Mouse (Mus musculus) embryonic facial prominence, embryonic 15.5 days (tissue): ENCODE measurements around the gene Wdr92. TPM values are rescaled to one million over a fixed set of nuclear protein-coding genes. Genes with fewer than 3 reads are reported as not detected.
A peak's percentile ranks its signal among the peaks of the same experiment; 100 is the strongest.

Experiments used
- ATAC-seq: fragments of 200-750 bp; cut with Nextera tagmentation; 2 replicates; pipeline ENCODE4 v1.8.0; 2017; ENCODE audit warnings: low read depth, moderate TSS enrichment; ENCODE audit not compliant: insufficient number of reproducible peaks, low FRiP score, low TSS enrichment
- H3K27ac ChIP-seq: fragments of 300-500 bp; sonication (generic); replicated peaks from 2 replicates; pipeline ENCODE4 v1.5.1; 2015; ENCODE audit warnings: mild to moderate bottlenecking, inconsistent platforms
- H3K27me3 ChIP-seq: fragments of 300-500 bp; sonication (generic); 2 replicates; pipeline ENCODE4 v1.6.1; 2015; ENCODE audit warnings: inconsistent platforms
- H3K36me3 ChIP-seq: fragments of 300-500 bp; sonication (generic); 2 replicates; pipeline ENCODE4 v1.6.1; 2015; ENCODE audit warnings: mild to moderate bottlenecking, inconsistent platforms
- H3K4me1 ChIP-seq: fragments of 300-500 bp; sonication (generic); 2 replicates; pipeline ENCODE4 v1.6.1; 2015; ENCODE audit warnings: inconsistent platforms
- H3K4me2 ChIP-seq: fragments of 300-500 bp; sonication (generic); replicated peaks from 2 replicates; pipeline ENCODE4 v1.6.1; 2015; ENCODE audit warnings: mild to moderate bottlenecking, inconsistent platforms
- H3K4me3 ChIP-seq: fragments of 300-500 bp; sonication (generic); replicated peaks from 2 replicates; pipeline ENCODE4 v1.5.1; 2015; ENCODE audit warnings: mild to moderate bottlenecking, inconsistent platforms
- H3K9ac ChIP-seq: fragments of 300-500 bp; sonication (generic); 2 replicates; pipeline ENCODE4 v1.6.1; 2015; ENCODE audit warnings: inconsistent platforms
- H3K9me3 ChIP-seq: fragments of 300-500 bp; sonication (generic); replicated peaks from 2 replicates; pipeline ENCODE4 v1.6.1; 2016; ENCODE audit warnings: inconsistent platforms
- WGBS: fragments of 180-500 bp; shearing (Covaris S2); methylation state at CpG from one replicate; pipeline ENCODE4 v1.1.7; 2015; 5-methylcytosine and 5-hydroxymethylcytosine counted together
- polyA plus RNA-seq: library from polyadenylated mRNA; unstranded; fragments of >200 nt; fragmentation: Nextera tagmentation; extraction: Ambion mirVana; gene quantifications from 2 replicates; pipeline ENCODE4 v1.2.1, GENCODE M21; 2015

Wdr92 gene
- polyA plus RNA-seq, 1 experiment from 2014 or later = 27.7 TPM

DNA sequence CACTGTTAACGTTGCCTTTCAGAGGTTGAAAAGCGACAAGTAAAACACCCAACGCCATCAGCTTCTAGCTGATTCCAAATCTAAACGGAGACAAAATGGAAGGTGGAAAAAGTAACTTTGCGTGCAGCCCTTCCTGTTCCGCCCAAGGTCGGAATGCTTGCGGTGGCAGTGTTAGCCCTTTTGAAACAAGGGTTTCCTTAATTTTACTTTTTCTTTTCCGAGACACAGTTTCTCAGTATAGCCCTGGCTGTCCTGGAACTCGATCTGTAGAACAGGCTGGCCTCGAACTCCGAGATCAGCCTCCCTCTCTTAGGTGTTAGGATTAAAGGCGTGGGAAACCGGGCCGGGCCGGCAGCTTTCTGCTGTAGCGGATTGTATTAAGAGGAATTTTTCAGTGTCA lies 76.0 kb downstream of the Wdr92 start:
- Histone ChIP-seq H3K27ac (peak overlapping the region; percentile 88), H3K4me1 (peaks cover 10% of the 10 kb centered on the region), H3K9me3 (no peaks in the 10 kb centered on the region), H3K9ac (peak overlapping the region; percentile 91), H3K27me3 (no peaks in the 10 kb centered on the region), H3K4me3 (peak overlapping the region; percentile 89), H3K4me2 (peak overlapping the region; percentile 58), H3K36me3 (no peaks in the 10 kb centered on the region)
- under 1% methylated on average over 17 of the region's 17 CpGs for WGBS
- ATAC-seq = no peak

DNA sequence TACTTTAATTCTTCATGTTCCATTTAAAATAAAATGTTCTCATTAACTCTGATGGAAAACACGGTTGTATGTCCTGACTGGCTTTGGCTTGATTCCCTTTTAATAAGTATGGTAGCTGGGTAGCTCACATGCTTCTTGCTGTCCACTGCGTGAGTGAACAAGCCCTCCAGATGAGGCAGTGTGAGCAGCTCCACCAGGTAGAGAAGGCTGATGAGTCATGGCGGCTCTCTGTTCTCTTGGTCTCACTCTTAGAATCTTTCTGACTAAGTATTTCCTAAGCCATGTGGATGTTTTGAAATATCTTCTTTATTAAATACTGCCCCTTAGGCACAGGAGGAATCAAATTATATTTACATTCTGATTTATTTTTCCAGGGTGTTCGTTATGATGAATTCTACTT lies 85.3 kb downstream of the Wdr92 start:
- no peak overlapping the region for H3K9ac ChIP-seq
- peaks cover 13% of the 10 kb centered on the region for H3K36me3 ChIP-seq
- H3K9me3 ChIP-seq = no peaks in the 10 kb centered on the region
- WGBS = 78% methylated on average over 4 of the region's 4 CpGs
- H3K4me1 ChIP-seq = no peaks in the 10 kb centered on the region
- no peak for ATAC-seq
- H3K27me3 ChIP-seq = no peaks in the 10 kb centered on the region
- no peak overlapping the region for H3K27ac ChIP-seq
- no peak overlapping the region for H3K4me2 ChIP-seq
- no peak overlapping the region for H3K4me3 ChIP-seq

DNA sequence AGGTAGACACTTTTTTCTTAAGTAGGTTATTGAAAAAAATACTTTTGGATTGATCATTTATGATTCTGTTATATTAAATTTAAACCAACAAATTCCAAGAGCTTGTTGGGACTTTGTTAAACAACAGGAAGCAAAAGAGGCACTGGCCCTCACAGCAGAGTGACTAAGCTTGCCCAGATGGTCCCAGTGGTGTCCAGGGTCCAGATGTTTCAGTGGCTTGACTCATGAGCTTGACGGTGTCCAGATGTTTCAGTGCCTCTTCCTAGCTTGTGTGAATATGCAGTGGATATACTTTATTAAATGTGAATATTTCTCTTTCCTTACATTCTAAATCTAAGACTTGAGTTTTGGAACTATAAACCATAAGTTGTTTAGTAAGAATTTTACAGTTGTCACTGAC lies 86.9 kb downstream of the Wdr92 start:
- Histone ChIP-seq H3K27me3 (no peaks in the 10 kb centered on the region), H3K27ac (no peak overlapping the region), H3K9me3 (no peaks in the 10 kb centered on the region), H3K4me2 (no peak overlapping the region), H3K36me3 (peaks cover 13% of the 10 kb centered on the region), H3K4me3 (no peak overlapping the region), H3K4me1 (no peaks in the 10 kb centered on the region), H3K9ac (no peak overlapping the region)
- ATAC-seq = no peak
- 45% methylated on average over 1 of the region's 1 CpGs for WGBS

DNA sequence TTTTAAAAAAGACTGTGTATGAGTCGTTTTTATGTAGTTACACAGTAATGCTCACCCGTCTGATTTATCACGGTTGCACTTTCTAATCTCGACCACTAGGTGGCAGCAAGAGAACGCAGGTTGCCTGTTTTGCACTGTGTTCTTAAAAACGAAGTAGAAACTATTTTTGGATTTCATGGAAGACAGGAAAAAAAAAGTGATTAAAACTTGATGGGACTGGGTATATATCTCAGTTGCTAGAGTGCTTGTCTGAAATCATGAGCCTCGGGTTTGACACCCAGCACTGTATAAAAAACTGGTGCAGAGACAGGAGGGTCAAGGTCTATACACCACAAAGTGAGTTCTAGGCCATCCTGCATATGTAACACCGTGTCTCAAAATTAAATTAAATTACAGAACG lies 98.1 kb downstream of the Wdr92 start:
- Histone ChIP-seq H3K4me1 (no peaks in the 10 kb centered on the region), H3K27ac (no peak overlapping the region), H3K4me3 (no peak overlapping the region), H3K27me3 (no peaks in the 10 kb centered on the region), H3K9ac (no peak overlapping the region), H3K36me3 (no peaks in the 10 kb centered on the region), H3K9me3 (no peaks in the 10 kb centered on the region), H3K4me2 (no peak overlapping the region)
- ATAC-seq = no peak
- WGBS = 11% methylated on average over 9 of the region's 9 CpGs

Other genes with a start within 250 kb of the Wdr92 start
- gene Fbxo48, start 230.7 kb upstream of the Wdr92 start, polyA plus RNA-seq = 0.98 and 1.2 TPM in 2 replicates
- gene Cnrip1, start 130.5 kb upstream of the Wdr92 start, polyA plus RNA-seq = 36.0 and 38.1 TPM in 2 replicates
- 3.8 and 4.2 TPM in 2 replicates for gene Plek, start 129.7 kb upstream of the Wdr92 start, polyA plus RNA-seq
- 99.4 and 100 TPM in 2 replicates for gene Ppp3r1, start 22.8 kb upstream of the Wdr92 start, polyA plus RNA-seq
- gene Pno1, start 29.5 kb downstream of the Wdr92 start, polyA plus RNA-seq = 60.1 and 62.4 TPM in 2 replicates
- 90.1 and 92.2 TPM in 2 replicates for gene C1d, start 75.5 kb downstream of the Wdr92 start, polyA plus RNA-seq